Mouse (Mus musculus) neutrophil, adult 5-6 weeks (primary cell): ENCODE results near the gene Gm609. TPM values are rescaled to one million over a fixed set of nuclear protein-coding genes. Genes with fewer than 3 reads are reported as not detected.

Source experiments
- ATAC-seq: fragments of 151-379, 151-347 bp; 2 replicates; pipeline ENCODE4 v1.8.0; 2017; ENCODE audit warnings: mild to moderate bottlenecking, moderate TSS enrichment; ENCODE audit not compliant: insufficient number of reproducible peaks, poor library complexity, low FRiP score, severe bottlenecking; ENCODE audit errors: extremely low read depth
- total RNA-seq: library from RNA; stranded (forward); fragments of 200-1000 nt; gene quantifications from 2 replicates; pipeline ENCODE4 v1.2.3, GENCODE M21; 2017

Gm609 gene
- total RNA-seq, 1 experiment from 2014 or later = 0.23 TPM

- no peak for ATAC-seq
Observed at GRCm38 (mm10) chr16:45399947-45400555, 92.7 kb downstream of the Gm609 start.

DNA sequence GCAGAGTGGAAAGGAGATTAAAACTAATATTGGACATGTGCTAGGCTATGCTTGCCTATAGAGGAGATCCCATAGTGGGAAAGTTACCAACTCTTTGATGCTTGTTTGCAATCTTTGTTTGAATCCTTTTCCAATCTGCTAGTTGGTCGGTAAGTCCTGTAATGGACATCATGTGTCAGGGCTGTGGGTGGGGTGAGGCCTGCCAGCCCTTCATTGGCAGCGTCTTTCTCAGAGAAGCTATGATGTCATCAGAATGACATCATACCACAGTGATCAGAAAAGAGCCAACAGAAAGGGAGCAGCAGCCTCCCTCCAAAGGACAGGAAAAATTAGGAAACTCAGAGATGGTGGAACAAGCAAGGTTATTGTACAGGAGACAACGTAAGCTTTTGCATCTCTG is 93.4 kb downstream of the Gm609 start:
- no peak for ATAC-seq

- ATAC-seq = no peak
Observed at GRCm38 (mm10) chr16:45397440-45397839, 95.3 kb downstream of the Gm609 start.

GRCm38 (mm10) chr16:45392246-45392645 is 100.5 kb downstream of the Gm609 start:
- ATAC-seq = no peak

DNA sequence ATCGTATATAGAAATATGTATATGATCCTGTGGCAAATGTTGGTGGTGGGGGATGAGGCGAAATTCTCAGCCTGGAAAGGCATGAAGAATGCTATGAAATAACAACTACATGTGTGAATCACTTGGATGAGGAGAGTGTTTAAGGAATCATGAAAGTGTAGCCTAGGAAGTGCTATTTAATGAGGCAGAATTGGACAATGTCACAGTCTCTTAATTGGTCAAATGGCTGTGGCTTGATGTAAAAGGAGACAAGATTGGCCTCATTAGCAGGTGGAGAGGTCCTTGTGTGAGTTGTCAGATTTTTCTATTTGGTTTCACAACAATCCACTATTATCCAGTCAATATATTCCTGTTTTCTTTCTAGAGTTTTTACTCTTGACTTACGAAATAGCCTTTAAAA is 101.1 kb downstream of the Gm609 start:
- no peak for ATAC-seq

GRCm38 (mm10) chr16:45390286-45390956 is 102.3 kb downstream of the Gm609 start:
- no peak for ATAC-seq

DNA sequence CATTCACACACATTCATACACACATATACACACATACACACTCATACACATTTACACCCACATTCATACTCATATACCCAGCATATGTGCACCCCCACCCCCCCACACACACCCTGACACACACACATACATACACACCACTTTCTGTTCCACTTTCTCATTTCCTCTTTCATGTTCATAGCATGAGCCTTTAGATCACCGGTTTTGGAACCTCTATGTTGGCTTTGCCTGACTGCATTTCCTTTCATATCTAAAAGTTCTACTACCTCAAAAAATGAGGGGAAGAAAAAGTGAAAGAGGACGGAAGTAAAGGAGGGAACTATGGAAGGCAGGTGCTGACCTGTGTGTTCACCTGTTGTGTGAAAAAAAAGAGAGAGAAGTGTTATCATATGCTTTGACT is 102.9 kb downstream of the Gm609 start:
- ATAC-seq = peak; percentile 98

- no peak for ATAC-seq
Observed at GRCm38 (mm10) chr16:45389041-45389440, 103.7 kb downstream of the Gm609 start.

GRCm38 (mm10) chr16:45381811-45382210 is 111.0 kb downstream of the Gm609 start:
- no peak for ATAC-seq

GRCm38 (mm10) chr16:45378959-45379358 is 113.8 kb downstream of the Gm609 start:
- ATAC-seq = no peak

- no peak for ATAC-seq
Observed at GRCm38 (mm10) chr16:45378147-45378943, 114.4 kb downstream of the Gm609 start.

GRCm38 (mm10) chr16:45377332-45377731 is 115.4 kb downstream of the Gm609 start:
- ATAC-seq = no peak

DNA sequence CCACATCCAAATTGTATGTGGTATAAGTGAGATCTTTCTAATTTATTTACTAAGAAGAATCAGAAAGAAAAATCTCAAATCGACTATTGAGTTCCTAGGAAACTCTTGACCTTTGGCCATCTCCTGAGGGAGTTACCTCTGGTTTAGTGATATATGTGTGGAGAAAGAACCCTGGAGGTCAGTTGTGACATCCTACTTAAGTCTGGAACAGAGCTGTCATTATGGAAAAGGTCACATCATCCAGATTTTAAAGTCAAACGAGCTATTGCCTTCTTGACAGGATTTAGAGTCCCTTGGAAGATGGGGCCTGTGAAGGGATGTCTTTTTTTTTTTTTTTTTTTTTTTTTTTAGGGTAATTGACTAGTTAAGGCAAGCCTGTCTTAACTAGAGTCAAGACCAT is 116.0 kb downstream of the Gm609 start:
- ATAC-seq = no peak

- ATAC-seq = no peak
Observed at GRCm38 (mm10) chr16:45376294-45376693, 116.5 kb downstream of the Gm609 start.

GRCm38 (mm10) chr16:45375506-45376225 is 117.1 kb downstream of the Gm609 start:
- no peak for ATAC-seq

- ATAC-seq = no peak
Observed at GRCm38 (mm10) chr16:45374074-45374473, 118.7 kb downstream of the Gm609 start.

DNA sequence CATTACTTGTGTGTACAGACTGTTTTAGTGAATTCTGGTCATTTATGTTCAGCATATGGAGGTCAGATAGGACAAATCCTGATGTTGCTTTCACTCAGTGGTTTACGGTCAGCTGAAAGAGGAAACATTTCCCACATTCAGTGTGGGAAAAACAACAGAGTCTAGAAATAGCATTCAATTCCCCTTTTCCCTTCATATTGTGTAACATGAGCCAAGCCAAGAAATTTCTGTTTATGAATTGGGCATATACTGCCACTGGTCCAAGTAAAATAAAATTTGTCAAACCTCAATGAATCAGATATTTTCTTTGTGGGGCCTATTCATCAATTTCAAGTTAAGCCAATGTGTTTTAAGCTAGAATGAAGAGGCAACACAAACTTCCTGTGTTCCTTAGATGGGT is 121.7 kb downstream of the Gm609 start:
- ATAC-seq = no peak

GRCm38 (mm10) chr16:45369285-45369965 is 123.3 kb downstream of the Gm609 start:
- ATAC-seq = no peak

DNA sequence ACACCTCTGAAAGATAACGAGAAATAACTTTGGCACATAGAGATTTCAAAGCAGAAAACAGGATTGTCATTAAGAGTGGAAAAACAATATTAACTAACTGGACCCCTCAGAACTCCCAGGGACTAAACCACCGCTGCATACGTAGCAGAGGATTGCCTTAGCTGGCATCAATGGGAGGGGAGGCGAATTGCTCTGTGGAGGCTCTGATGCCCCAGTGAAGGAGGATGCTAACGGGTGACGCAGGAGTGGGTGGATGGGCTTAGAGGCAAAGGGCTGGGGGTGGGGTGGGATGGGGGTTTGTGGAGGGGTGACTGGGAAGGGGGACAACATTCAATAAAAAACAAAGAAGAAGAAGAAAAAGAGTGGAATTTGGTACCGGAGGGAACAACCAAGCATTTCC is 126.7 kb downstream of the Gm609 start:
- ATAC-seq = no peak
